Mouse (Mus musculus): ENCODE data around the gene Ehhadh.
A peak's percentile ranks its signal among the peaks of the same experiment; 100 is the strongest.

The Ehhadh gene

DNA sequence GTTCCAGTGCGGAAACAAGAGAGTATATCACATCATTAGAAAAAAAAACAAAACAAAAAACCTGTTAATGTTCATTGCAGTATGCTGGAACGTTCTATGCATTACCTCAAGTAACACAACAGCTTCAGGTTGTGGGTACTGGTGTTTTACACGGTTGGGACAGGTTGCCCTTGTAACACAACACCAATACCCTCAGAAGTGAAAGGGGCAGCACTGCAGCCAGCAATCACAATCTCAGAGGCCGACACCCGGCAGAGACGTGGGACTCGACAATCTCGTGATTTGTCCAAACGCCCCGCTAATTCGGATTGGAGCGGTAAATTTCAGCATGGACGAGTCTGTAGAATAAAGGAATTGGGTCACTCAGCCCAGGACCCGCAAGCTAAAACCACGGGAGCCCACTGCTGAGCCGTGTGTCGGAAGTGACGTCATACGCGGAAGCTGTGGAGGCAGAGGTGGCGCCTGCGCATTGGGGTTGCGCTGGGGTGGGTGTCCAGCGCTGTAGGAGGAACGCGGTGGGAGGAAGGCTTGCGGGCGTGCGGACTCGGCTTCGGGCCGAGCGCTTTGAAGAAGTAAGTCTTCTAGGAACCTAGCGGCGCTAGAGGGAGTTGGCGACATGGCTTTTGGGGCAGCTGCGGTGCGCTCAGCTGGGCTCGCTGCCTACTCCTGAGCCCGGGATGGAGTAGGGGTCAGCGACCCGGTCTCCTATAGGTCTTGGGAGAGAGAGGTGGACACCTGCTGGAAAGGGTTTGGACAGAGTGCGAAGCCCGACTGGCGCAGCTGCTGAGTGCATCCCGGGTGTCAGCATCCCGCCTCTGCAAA lies 6.5 kb upstream of the Ehhadh start, which contains the start of gene Map3k13:
Gene Map3k13, plus strand, starts transcription at position 472 of the 822 bp plus-strand sequence.
- peak; percentile 99 for DNase-seq

GRCm38 (mm10) chr16:21793080-21793810 lies 5.6 kb upstream of the Ehhadh start:
- peak; percentile 88 for DNase-seq

GRCm38 (mm10) chr16:21791779-21792178 lies 4.2 kb upstream of the Ehhadh start:
- DNase-seq, result peak; percentile 71

DNA sequence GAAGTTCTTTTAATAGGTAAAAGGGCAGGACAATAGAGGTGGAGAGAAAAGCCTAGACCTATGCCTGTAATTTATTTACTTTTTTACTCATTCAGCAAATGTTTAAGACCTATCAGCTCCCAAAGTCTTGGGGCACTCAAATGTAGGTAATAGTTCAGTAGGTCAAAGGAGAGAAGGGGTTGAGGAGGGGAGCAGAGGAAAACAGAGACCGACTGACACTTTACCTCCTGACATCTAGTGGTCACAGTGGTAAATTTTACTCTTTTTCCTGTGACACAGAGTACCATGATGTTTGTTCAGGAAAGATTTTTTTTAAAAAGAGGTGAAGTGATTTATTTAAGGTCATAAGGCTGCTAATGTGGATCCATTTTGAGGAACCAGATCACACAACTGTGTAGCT lies 2.9 kb upstream of the Ehhadh start:
- DNase-seq, result peak; percentile 16

DNA sequence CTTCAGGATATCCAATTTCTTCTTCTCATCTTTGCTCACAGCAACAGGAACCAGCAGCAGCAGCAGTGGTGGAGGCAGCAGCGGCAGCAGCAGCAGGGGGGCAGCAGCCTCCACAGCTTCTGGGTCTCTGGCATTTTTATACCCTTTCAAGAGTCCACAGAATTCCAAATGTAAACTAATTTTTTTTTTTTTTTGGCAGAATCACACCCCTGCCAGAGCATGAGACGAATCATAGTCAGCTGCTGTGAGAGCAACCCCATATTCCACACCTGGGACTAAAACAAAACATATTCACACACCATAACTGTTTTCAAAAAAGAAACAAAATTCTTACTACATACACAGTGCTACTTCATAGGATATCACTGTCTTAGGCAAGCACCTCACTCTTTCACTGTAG lies 1.6 kb upstream of the Ehhadh start:
- DNase-seq, result peak; percentile 27

DNA sequence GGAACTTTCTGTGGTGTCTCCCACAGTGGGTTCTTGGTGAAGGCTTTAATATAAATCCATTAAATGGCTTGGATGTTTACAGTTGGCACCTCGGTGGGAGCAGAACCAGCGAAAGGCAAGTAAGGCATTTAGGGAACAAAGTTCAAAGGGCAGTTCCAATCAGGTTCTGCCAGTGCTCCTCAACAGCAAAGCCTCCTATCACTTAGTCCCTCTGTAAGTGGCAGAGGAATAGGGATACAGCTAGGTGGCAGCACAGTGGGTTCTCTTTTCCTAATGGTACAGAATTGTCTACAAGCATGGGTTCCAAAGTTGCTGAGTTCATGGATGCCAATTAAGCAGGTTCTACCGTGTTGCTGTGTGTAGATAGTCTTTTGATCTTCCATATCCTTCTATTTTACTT lies 974 bp upstream of the Ehhadh start:
- peak; percentile 89 for DNase-seq

DNA sequence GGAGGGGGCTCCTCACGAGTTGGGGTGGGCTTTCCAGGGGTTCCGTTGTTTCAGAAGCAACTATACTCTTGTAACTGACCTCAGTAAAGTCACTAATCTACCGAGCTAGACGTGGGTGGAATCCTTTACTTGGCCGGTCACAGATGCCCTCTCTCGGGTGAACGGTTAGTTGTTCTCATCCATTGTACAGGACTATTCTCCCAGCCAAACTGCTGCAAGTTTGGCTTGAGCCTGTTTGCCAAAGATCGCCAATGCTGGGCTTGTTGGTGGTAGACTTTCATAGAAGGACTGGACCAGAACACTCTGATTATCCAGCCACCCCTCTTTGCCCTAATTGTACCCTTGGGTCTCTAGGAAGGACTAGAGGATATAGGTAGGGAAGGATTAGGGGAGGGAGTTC lies 1.3 kb downstream of the Ehhadh start:
- no peak for DNase-seq

DNA sequence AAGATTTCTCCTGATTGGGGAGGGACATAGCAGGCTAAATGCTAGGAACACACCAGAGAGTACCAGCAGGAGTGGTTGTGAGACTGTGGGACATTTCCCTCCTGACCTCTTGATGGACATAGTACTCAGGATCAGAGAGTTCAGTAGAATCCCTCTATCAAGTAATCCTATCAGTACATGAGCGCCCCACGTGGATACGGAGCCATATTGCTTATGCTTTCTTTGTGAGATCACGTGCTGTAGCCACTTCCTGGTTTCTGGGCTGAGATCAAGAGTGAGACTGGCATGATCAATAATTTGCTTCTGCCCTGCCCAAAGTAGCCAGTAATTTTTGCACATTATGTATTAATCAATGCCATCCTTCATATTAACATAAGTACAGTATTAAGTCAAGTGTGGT lies 2.6 kb downstream of the Ehhadh start:
- no peak for DNase-seq

- no peak for DNase-seq
Observed at GRCm38 (mm10) chr16:21782807-21783206, 4.8 kb downstream of the Ehhadh start.

- DNase-seq, result no peak
Observed at GRCm38 (mm10) chr16:21781895-21782294, 5.7 kb downstream of the Ehhadh start.

- no peak for DNase-seq
Observed at GRCm38 (mm10) chr16:21781277-21781676, 6.3 kb downstream of the Ehhadh start.

DNA sequence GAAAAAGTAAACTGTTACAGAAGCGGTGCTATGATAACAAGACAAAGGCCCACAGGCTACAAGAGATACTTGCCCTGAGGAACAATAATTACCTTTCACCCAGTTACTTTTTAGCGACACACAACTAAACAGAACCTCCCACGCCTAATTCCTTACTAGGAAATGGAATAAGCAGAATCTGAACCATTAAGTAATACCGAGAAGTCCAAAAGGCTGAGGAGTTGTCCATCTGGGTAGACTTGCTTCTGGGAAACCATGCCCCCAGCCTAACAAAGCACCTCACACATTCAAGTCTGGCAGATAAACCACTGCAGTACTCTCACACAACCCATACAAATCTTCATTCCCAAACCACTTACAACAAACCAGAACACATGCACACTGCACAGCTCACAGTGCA lies 8.5 kb downstream of the Ehhadh start:
- peak; percentile 74 for DNase-seq

DNA sequence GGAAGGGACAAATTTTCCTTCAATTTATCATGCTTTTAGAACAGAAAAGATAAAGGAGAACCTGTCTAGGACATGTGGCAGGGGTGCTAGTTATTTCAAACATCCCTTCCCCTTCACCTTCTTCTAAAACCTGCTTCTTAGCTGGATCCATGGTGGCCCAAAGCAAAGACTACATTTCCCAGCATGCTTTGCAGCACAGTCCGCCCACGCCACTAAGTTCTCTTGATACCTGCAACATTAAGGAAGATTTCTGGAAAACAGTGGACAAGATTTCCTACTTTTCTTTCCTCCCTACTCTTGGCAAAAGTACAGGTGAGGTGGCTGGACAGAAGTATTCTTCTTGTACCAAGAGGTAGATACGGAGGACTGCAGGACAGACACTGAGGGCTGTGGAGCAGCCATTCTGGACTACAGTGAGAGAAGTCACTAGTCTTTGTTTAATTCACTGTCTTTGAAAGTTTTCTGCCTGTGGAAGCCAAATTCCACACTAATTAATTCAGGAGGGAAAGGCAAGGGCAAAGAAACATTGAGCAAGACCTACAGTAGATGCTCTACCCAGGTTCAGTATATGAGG lies 9.2 kb downstream of the Ehhadh start:
- peak; percentile 55 for DNase-seq

- DNase-seq, result no peak
Observed at GRCm38 (mm10) chr16:21774725-21775124, 12.9 kb downstream of the Ehhadh start.

- DNase-seq, result no peak
Observed at GRCm38 (mm10) chr16:21769667-21770066, 17.9 kb downstream of the Ehhadh start.

DNA sequence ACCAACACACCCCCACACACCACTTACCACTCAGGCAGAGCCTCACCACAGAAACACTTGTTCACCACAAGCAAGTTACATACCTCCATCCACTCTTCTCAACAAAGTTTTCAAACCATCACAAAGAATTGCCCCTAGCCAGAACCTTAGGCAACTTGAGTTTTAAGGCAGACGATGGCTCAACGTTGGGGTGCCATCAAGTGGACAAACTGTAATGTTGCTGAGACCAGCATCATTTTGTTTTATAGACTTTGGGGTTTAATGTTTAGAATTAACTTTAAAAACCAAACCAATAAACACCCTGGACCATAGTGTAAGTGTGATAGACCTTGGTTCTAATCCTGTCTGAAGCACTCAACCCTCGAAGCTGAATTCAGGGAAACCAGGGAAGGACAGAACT lies 19.4 kb downstream of the Ehhadh start:
- no peak for DNase-seq

GRCm38 (mm10) chr16:21758447-21758846 lies 29.2 kb downstream of the Ehhadh start:
- no peak for DNase-seq

DNA sequence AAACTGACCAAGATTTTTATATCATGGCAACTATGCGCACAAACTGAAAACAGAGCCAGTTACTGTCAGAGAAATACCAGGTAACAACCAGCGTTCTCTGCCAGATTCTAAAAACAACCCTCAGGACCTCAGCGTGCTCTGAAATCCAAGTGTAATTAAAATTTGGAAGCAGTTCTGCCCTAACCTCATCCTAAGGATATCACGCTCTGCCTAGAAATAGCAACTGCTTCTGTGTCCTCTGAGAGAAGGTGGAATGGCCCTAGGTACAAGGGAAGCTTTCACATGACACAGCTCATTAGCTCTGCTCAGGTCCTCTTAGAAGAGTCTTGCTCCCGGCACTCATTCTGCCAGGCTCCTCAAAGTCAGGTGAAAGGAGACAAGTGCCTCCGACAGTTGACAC lies 44.2 kb downstream of the Ehhadh start:
- peak; percentile 94 for DNase-seq

- DNase-seq, result peak; percentile 61
Observed at GRCm38 (mm10) chr16:21742898-21743297, 44.7 kb downstream of the Ehhadh start.

DNA sequence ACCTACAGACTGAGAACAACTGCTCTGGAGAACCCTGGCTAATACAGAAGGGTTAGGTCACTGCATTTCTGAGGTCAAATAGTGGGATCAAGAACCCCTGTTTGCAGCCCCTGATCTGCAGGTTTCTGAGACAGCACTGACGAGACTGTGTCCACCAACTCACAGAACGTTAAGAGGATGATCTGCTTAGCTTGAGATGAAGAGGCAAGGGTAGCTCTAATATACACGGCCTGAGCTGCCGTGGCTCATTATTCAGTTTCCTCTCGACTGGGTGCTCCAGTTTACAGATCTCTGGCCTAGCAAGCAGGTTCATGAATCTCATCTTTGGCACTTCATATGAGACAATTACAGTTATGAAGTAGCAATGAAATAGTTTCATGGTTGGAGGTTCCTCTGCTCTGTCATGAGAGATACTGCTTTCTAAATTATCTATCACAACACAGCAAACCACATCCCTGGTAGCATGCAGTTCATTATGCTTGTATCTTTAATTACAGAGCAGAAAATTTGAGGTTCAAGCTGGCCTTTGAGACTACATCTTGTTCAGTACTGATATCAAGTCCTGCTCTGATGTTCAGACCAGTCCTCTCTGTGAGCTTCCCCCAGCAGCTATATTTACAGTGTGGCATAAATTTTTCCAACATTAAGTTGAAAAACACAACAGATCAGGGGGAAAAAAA lies 45.3 kb downstream of the Ehhadh start:
- peak; percentile 74 for DNase-seq

GRCm38 (mm10) chr16:21741542-21741941 lies 46.1 kb downstream of the Ehhadh start:
- DNase-seq, result peak; percentile 75

DNA sequence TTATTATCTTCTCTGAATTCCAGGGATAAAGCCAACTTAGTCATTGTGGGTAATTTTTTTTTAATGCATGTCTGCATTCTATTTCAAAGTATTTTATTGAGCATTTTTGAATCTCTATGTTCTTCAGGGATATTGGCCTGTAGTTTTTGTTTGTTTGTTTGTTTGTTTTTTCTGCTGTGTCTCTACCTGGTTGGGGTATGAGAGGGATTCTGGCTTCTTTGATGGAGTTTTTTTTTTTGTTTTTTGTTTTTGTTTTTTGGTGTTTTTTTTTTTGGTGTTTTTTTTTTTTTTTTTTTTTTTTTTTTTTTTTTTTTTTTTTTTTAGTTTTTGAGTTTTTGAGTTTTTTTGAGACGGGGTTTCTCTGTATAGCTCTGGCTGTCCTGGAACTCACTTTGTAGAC lies 52.0 kb downstream of the Ehhadh start:
- DNase-seq, result no peak

DNA sequence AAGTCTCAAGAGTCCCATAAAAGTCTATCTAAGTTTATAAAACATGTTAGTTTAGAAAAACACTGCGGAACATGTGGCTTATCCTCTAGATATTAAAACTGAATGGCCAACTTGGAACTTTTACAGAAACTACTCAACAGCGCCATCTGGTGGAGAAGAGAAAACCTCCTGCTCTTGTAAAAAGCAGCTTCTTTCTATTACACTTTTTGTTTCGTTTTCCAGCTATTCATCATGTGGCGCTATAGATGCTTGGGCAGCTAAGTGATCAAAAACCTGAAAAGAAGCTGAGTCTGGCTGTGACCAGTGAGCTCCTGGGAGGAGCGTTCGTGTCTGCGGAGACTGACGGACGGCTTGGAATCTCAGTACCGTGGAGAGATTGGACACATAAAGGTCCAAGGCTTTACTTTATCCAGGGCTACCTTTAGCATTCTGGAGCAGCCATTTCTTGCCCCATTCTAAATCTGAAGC lies 59.7 kb downstream of the Ehhadh start:
- DNase-seq, result peak; percentile 84

Data from heart, adult 11 months (tissue).